Mouse (Mus musculus) intestine, embryonic 16.5 days (tissue): ENCODE results near the gene Dpm2. TPM values are rescaled to one million over a fixed set of nuclear protein-coding genes. Genes with fewer than 3 reads are reported as not detected.
A peak's percentile ranks its signal among the peaks of the same experiment; 100 is the strongest.

Source experiments
- ATAC-seq: fragments of 200-750 bp; cut with Nextera tagmentation; 2 replicates; pipeline ENCODE4 v1.8.0; 2017; ENCODE audit warnings: moderate TSS enrichment, moderate library complexity
- H3K27ac ChIP-seq: fragments of 300-500 bp; sonication (generic); 2 replicates; pipeline ENCODE4 v1.5.1; 2014; ENCODE audit warnings: mild to moderate bottlenecking, low read length
- H3K27me3 ChIP-seq: fragments of 300-500 bp; sonication (generic); replicated peaks from 2 replicates; pipeline ENCODE4 v1.6.1; 2014; ENCODE audit warnings: low read length, control low read depth, mixed read lengths; ENCODE audit not compliant: control insufficient read depth, insufficient read depth
- H3K36me3 ChIP-seq: fragments of 300-500 bp; sonication (generic); 2 replicates; pipeline ENCODE4 v1.6.1; 2014; ENCODE audit warnings: low read length, control low read depth; ENCODE audit not compliant: control insufficient read depth, insufficient read depth
- H3K4me1 ChIP-seq: fragments of 300-500 bp; sonication (generic); 2 replicates; pipeline ENCODE4 v1.6.1; 2014; ENCODE audit warnings: low read length, control low read depth, mixed read lengths; ENCODE audit not compliant: control insufficient read depth, insufficient read depth
- H3K4me2 ChIP-seq: fragments of 300-500 bp; sonication (generic); 2 replicates; pipeline ENCODE4 v1.6.1; 2014; ENCODE audit warnings: low read depth, low read length, control low read depth
- H3K4me3 ChIP-seq: fragments of 300-500 bp; sonication (generic); 2 replicates; pipeline ENCODE4 v1.5.1; 2014; ENCODE audit warnings: mild to moderate bottlenecking, low read length
- H3K9ac ChIP-seq: fragments of 300-500 bp; sonication (generic); 2 replicates; pipeline ENCODE4 v1.6.1; 2014; ENCODE audit warnings: low read depth, low read length
- H3K9me3 ChIP-seq: fragments of 300-500 bp; sonication (generic); 2 replicates; pipeline ENCODE4 v1.6.1; 2016; ENCODE audit warnings: low read length, control low read depth; ENCODE audit not compliant: control insufficient read depth
- WGBS: fragments of 180-500 bp; shearing (Covaris S2); extraction: QIAGEN DNeasy Blood & Tissue Kit; methylation state at CpG from one replicate; pipeline ENCODE4 v1.1.7; 2014; 5-methylcytosine and 5-hydroxymethylcytosine counted together
- polyA plus RNA-seq: library from polyadenylated mRNA; unstranded; fragments of >200 nt; fragmentation: Nextera tagmentation; extraction: Ambion mirVana; gene quantifications from 2 replicates; pipeline ENCODE4 v1.2.1, GENCODE M21; 2015

Gene Dpm2
- polyA plus RNA-seq = 123 and 128 TPM in 2 replicates

- H3K4me3 ChIP-seq = peak within 1 kb of the TSS; percentile 66
- peak within 1 kb of the TSS; percentile 33; the same call in 1 of the 2 replicates for H3K27ac ChIP-seq
- no peaks in the 10 kb centered on the region for H3K27me3 ChIP-seq
- 2% methylated on average over 36 of the region's 36 CpGs for WGBS
- peak within 1 kb of the TSS; percentile 81 for H3K9ac ChIP-seq
- no peaks in the 10 kb centered on the region for H3K9me3 ChIP-seq
- peaks cover 15% of the 10 kb centered on the region for H3K36me3 ChIP-seq
- peak; percentile 86 for ATAC-seq
- H3K4me1 ChIP-seq = peaks cover 21% of the 10 kb centered on the region
- H3K4me2 ChIP-seq = peak within 1 kb of the TSS; percentile 87
Measured at GRCm38 (mm10) chr2:32570698-32571494, at the start of gene Dpm2. Dpm2 (plus strand) TSS chr2:32570858.

- peaks cover 7% of the 10 kb centered on the region for H3K4me1 ChIP-seq
- no peaks in the 10 kb centered on the region for H3K9me3 ChIP-seq
- H3K36me3 ChIP-seq = no peaks in the 10 kb centered on the region
- 0 out of 2 replicates have a peak overlapping the region, but pooled peaks have one; percentile 15 for H3K4me2 ChIP-seq
- H3K4me3 ChIP-seq = no peak overlapping the region
- 64% methylated on average over 13 of the region's 13 CpGs for WGBS
- H3K9ac ChIP-seq = 0 out of 2 replicates have a peak overlapping the region, but pooled peaks have one; percentile 35
- H3K27me3 ChIP-seq = no peaks in the 10 kb centered on the region
- H3K27ac ChIP-seq = peak overlapping the region; percentile 60
- peak; percentile 96 for ATAC-seq
Measured at GRCm38 (mm10) chr2:32524536-32525031, 46.1 kb upstream of the Dpm2 start.

DNA sequence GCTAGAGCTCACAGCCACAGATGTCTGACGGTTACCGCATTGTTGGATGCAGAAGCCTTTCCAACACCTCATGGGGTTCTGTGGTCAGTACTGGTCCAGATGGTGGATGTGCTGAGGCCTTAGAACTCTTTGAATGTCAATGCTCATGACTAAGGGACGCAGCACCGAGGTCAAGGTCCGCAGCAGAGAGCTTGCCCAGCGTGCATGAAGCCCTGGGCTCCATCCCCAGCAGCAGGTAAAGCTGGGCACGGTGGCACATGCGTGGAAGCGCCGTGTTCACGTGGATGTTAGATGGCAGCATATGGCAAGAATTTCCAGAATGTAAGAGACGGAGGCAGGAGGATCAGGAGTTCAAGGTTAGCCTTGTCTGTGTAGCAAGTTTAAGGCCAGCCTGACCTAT, 44.8 kb upstream of the Dpm2 start:
- WGBS = 83% methylated on average over 12 of the region's 12 CpGs
- H3K36me3 ChIP-seq = no peaks in the 10 kb centered on the region

DNA sequence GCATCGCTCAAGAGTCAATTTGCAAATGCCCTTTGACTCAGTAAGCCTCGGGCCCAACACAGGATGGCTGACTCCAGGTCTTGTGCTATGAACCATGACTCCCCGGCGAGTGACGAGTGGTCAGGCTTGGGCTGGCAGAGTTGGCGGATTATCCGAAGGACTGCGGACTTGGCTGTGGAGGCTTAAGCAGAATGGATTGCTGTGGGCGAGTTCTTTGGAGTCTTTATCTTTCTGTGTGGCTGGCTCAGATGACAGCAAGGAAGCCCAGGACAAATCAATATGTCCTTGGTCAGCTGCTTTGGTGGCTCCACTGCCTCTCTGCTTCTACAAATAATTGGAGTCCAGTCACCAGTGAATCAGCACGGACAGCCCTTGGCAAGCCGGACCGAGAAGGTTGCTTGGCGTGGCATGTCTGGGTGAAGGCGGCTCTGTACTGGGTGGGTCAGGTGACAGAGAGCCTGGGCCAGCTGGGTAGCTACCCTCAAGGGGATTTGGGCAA, 43.1 kb upstream of the Dpm2 start:
- Histone ChIP-seq H3K27me3 (no peaks in the 10 kb centered on the region), H3K9me3 (no peaks in the 10 kb centered on the region), H3K4me3 (no peak overlapping the region), H3K9ac (no peak overlapping the region), H3K27ac (no peak overlapping the region), H3K4me1 (peaks cover 6% of the 10 kb centered on the region), H3K36me3 (no peaks in the 10 kb centered on the region), H3K4me2 (no peak overlapping the region)
- no peak for ATAC-seq
- 75% methylated on average over 14 of the region's 14 CpGs for WGBS

More for the DNA sequence above, 44.8 kb upstream of the Dpm2 start:
- Histone ChIP-seq H3K4me2 (no peak overlapping the region), H3K9me3 (no peaks in the 10 kb centered on the region), H3K9ac (no peak overlapping the region), H3K4me1 (peaks cover 7% of the 10 kb centered on the region), H3K4me3 (no peak overlapping the region), H3K27me3 (no peaks in the 10 kb centered on the region), H3K27ac (no peak overlapping the region)
- no peak for ATAC-seq

DNA sequence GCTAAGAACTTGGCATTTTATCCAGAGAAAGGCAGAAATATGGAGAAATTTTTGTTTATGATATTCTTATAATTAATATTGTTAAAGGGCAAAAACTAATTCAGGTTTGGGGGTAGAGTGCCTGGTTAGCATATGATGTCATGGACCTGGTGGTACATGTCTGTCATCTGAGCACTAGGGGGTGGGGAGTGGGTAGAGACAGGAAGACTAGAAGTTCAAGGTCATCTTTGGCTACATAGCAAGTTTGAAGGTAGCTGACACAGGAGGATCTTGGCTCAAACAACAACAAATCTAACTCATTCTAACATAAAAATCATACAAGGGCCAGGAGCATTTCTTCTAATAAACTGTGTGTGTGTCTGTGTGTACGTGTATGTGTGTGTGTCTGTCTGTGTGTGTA, 42.3 kb upstream of the Dpm2 start:
- H3K4me1 ChIP-seq = peaks cover 4% of the 10 kb centered on the region
- H3K9me3 ChIP-seq = no peaks in the 10 kb centered on the region
- 79% methylated on average over 1 of the region's 1 CpGs for WGBS
- no peak overlapping the region for H3K27ac ChIP-seq
- no peaks in the 10 kb centered on the region for H3K36me3 ChIP-seq
- no peak overlapping the region for H3K4me2 ChIP-seq
- no peak overlapping the region for H3K9ac ChIP-seq
- H3K4me3 ChIP-seq = no peak overlapping the region
- no peak for ATAC-seq
- no peaks in the 10 kb centered on the region for H3K27me3 ChIP-seq

DNA sequence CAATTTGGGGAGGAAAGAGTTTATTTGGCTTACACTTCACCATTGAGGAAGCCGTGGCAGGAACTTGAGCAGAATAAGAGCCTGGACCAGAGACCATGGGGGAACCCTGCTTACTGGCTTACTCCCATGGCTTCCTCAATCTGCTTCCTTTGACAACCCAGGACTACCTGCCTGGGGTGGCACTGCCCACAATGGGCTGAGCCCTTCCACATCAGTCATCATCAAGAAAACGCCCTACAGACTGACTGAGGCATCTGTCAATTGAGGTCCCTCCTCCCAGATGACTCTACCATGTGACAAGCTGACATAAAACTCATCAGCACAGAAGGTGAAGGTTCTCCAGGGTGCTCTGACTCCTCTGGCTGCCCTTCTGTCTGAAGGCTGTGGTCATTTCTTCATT, 40.2 kb upstream of the Dpm2 start:
- Histone ChIP-seq H3K36me3 (no peaks in the 10 kb centered on the region), H3K9ac (no peak overlapping the region), H3K27me3 (no peaks in the 10 kb centered on the region), H3K4me2 (no peak overlapping the region), H3K9me3 (no peaks in the 10 kb centered on the region), H3K4me3 (no peak overlapping the region), H3K27ac (no peak overlapping the region), H3K4me1 (peaks cover 9% of the 10 kb centered on the region)
- ATAC-seq = no peak
- 74% methylated on average over 2 of the region's 2 CpGs for WGBS

DNA sequence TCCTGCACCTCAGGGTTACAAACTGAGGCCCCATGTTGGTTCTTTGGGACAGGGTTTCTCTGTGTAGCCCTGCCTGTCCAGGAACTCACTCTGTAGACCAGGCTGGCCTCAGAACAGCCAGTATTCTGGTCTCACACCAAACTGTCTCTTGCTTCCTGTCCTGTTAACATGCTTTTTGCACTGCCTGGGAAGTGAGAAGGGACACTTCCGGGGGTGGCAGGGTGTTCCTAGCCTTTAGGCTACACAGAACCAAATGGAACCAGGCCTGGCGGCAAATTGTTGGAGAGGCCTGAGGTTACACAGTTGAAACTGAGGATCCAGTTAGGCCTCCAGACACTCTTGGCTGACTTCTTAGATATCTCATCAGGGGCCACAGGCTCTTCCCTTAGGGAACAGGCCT, 37.5 kb upstream of the Dpm2 start:
- H3K36me3 ChIP-seq = no peaks in the 10 kb centered on the region
- no peaks in the 10 kb centered on the region for H3K9me3 ChIP-seq
- no peak overlapping the region for H3K4me2 ChIP-seq
- no peaks in the 10 kb centered on the region for H3K27me3 ChIP-seq
- H3K9ac ChIP-seq = no peak overlapping the region
- no peak overlapping the region for H3K27ac ChIP-seq
- WGBS = 87% methylated on average over 2 of the region's 2 CpGs
- H3K4me3 ChIP-seq = no peak overlapping the region
- ATAC-seq = no peak
- H3K4me1 ChIP-seq = peaks cover 26% of the 10 kb centered on the region

DNA sequence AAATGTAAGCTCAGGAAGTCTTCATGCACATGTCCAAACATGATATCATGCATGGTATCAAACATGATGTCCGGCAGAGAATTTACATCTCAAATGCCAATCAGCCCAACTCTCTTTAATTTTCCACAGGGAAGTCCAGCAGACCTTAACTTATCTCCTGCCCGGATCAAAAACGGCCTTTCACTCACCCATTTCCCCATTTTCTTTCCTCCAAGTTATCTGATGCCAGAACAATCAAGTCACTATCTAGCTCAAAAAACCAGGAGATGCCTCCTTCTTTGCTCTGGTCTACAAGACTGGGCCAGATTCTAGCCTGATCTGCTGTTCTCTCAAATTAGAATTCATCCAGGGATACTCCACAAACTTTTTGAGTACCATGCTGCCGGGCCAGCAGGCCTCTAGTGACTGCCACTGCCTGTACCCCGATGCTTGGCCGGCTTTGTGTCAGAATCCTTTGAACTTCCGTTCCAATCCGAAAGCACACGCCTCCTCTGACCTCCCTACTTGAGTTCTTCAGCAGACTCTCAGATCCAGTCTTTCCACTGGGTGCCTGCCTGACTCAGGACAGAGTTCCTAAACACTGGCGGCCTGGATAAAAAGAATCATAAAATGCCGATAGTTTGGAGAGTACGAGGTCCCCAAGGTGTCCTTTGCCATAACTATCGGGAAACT, 36.5 kb upstream of the Dpm2 start:
- no peaks in the 10 kb centered on the region for H3K36me3 ChIP-seq
- peaks cover 37% of the 10 kb centered on the region for H3K4me1 ChIP-seq
- H3K4me3 ChIP-seq = peak overlapping the region; percentile 80
- peak overlapping the region; percentile 75 for H3K4me2 ChIP-seq
- peak overlapping the region; percentile 97 for H3K27ac ChIP-seq
- WGBS = 10% methylated on average over 13 of the region's 13 CpGs
- H3K9ac ChIP-seq = peak overlapping the region; percentile 75
- H3K9me3 ChIP-seq = no peaks in the 10 kb centered on the region
- no peaks in the 10 kb centered on the region for H3K27me3 ChIP-seq
- ATAC-seq = peak; percentile 12

GRCm38 (mm10) chr2:32534733-32535471, 35.8 kb upstream of the Dpm2 start, which contains the start of gene Fam102a:
Fam102a (plus strand) TSS chr2:32535332.
- Histone ChIP-seq H3K36me3 (no peaks in the 10 kb centered on the region), H3K27me3 (no peaks in the 10 kb centered on the region), H3K9ac (peak within 1 kb of the TSS; percentile 92), H3K4me3 (peak within 1 kb of the TSS; percentile 80), H3K9me3 (no peaks in the 10 kb centered on the region), H3K4me2 (peak within 1 kb of the TSS; percentile 88), H3K27ac (peak within 1 kb of the TSS; percentile 99), H3K4me1 (peaks cover 44% of the 10 kb centered on the region)
- under 1% methylated on average over 66 of the region's 67 CpGs for WGBS
- ATAC-seq = peak; percentile 90
